Mouse (Mus musculus): ENCODE results near the gene Anxa4. TPM values are rescaled to one million over a fixed set of nuclear protein-coding genes. Genes with fewer than 3 reads are reported as not detected.

Gene Anxa4
- polyA plus RNA-seq (2021; fragmentation: Nextera tagmentation): 6.0 and 6.7 TPM in 2 replicates
- long read RNA-seq, experiment 1, transcript Anxa4-201 (13 exons, 2,002 nt): major isoform, 12 of 18 reads
- long read RNA-seq, experiment 1, partial matches to known transcripts: 0 of 18 reads
- long read RNA-seq, experiment 1, other reads (novel, unspliced or antisense): 6 of 18 reads
- long read RNA-seq, experiment 2, transcript Anxa4-201 (13 exons, 2,002 nt): major isoform, 10 of 11 reads
- long read RNA-seq, experiment 2, partial matches to known transcripts: 0 of 11 reads
- long read RNA-seq, experiment 2, other reads (novel, unspliced or antisense): 1 of 11 reads

GRCm38 (mm10) chr6:86793021-86793815 lies at the start of gene Anxa4:
Anxa4 (minus strand) TSS chr6:86793584.

GRCm38 (mm10) chr6:86733183-86733876 lies 60.1 kb downstream of the Anxa4 start, which contains the start of gene Gmcl1:
Gmcl1 (minus strand) TSS chr6:86733383.

Other genes starting within 250 kb of the Anxa4 start
- 0.50 and 0.59 TPM in 2 replicates for gene Asprv1, start 165.4 kb downstream of the Anxa4 start, polyA plus RNA-seq (2021; fragmentation: Nextera tagmentation)
- 7.7 and 9.4 TPM in 2 replicates for gene Mxd1, start 124.4 kb downstream of the Anxa4 start, polyA plus RNA-seq (2021; fragmentation: Nextera tagmentation)
- gene Snrnp27, start 109.1 kb downstream of the Anxa4 start, polyA plus RNA-seq (2021; fragmentation: Nextera tagmentation): 187 TPM in 2 replicates
- 5.9 and 15.3 TPM in 2 replicates for gene Gmcl1, start 60.2 kb downstream of the Anxa4 start, polyA plus RNA-seq (2021; fragmentation: Nextera tagmentation)
- 70.9 and 188 TPM in 2 replicates for gene Aak1, start 55.9 kb upstream of the Anxa4 start, polyA plus RNA-seq (2021; fragmentation: Nextera tagmentation)
- gene Nfu1, start 215.7 kb upstream of the Anxa4 start, polyA plus RNA-seq (2021; fragmentation: Nextera tagmentation): 156 and 186 TPM in 2 replicates
- gene Gfpt1, start 249.3 kb upstream of the Anxa4 start, polyA plus RNA-seq (2021; fragmentation: Nextera tagmentation): 9.4 and 12.1 TPM in 2 replicates